Mouse (Mus musculus) bone marrow, adult 2 months (tissue): ENCODE measurements around the gene Ak6.

ENCODE experiments used
- CTCF ChIP-seq: fragments of 200-500 bp; IDR thresholded peaks from 2 replicates; pipeline ENCODE4 v1.5.1; 2011; ENCODE audit warnings: low read length, control low read depth; ENCODE audit not compliant: control insufficient read depth, insufficient read depth
- POLR2A ChIP-seq: fragments of 200-500 bp; IDR thresholded peaks from 2 replicates; pipeline ENCODE4 v1.6.1; 2011; ENCODE audit warnings: low read depth, mild to moderate bottlenecking, control low read depth, low read length, borderline replicate concordance; ENCODE audit not compliant: control insufficient read depth

GRCm38 (mm10) chr13:100642471-100643209 is 8.1 kb upstream of the Ak6 start:
- no peak for TF ChIP-seq POLR2A
- TF ChIP-seq CTCF = no peak
